Mouse (Mus musculus) limb, embryonic 11.5 days (tissue): ENCODE data around the gene Rbm15. TPM values are rescaled to one million over a fixed set of nuclear protein-coding genes. Genes with fewer than 3 reads are reported as not detected.

Source experiments
- ATAC-seq: fragments of 200-750 bp; cut with Nextera tagmentation; 2 replicates; pipeline ENCODE4 v1.8.0; 2017; ENCODE audit warnings: low read depth; ENCODE audit not compliant: insufficient number of reproducible peaks, low FRiP score, low TSS enrichment
- DNase-seq: peaks from one replicate; pipeline ENCODE4 v3.0.0-alpha.2; 2015; ENCODE audit warnings: low spot score
- H3K27ac ChIP-seq: fragments of 300-500 bp; sonication (generic); replicated peaks from 2 replicates; pipeline ENCODE4 v1.5.1; 2014; ENCODE audit warnings: low read depth, mild to moderate bottlenecking, low read length
- H3K27me3 ChIP-seq: fragments of 300-500 bp; sonication (generic); 2 replicates; pipeline ENCODE4 v1.6.1; 2014; ENCODE audit warnings: mild to moderate bottlenecking, low read length, mixed read lengths; ENCODE audit not compliant: control insufficient read depth, insufficient read depth
- H3K36me3 ChIP-seq: fragments of 300-500 bp; sonication (generic); 2 replicates; pipeline ENCODE4 v1.6.1; 2014; ENCODE audit warnings: mild to moderate bottlenecking, low read length, moderate library complexity, mixed read lengths; ENCODE audit not compliant: control insufficient read depth, insufficient read depth
- H3K4me1 ChIP-seq: fragments of 300-500 bp; sonication (generic); 2 replicates; pipeline ENCODE4 v1.6.1; 2014; ENCODE audit warnings: low read length, mixed read lengths; ENCODE audit not compliant: control insufficient read depth, insufficient read depth
- H3K4me2 ChIP-seq: fragments of 300-500 bp; sonication (generic); 2 replicates; pipeline ENCODE4 v1.6.1; 2014; ENCODE audit warnings: low read depth, mild to moderate bottlenecking, moderate library complexity; ENCODE audit not compliant: severe bottlenecking
- H3K4me3 ChIP-seq: fragments of 300-500 bp; sonication (generic); 2 replicates; pipeline ENCODE4 v1.5.1; 2014; ENCODE audit warnings: low read depth, low read length
- H3K9ac ChIP-seq: fragments of 300-500 bp; sonication (generic); 2 replicates; pipeline ENCODE4 v1.6.1; 2014; ENCODE audit warnings: mild to moderate bottlenecking, low read length
- H3K9me3 ChIP-seq: fragments of 300-500 bp; sonication (generic); 2 replicates; pipeline ENCODE4 v1.6.1; 2016; ENCODE audit warnings: low read length; ENCODE audit not compliant: control insufficient read depth
- WGBS: fragments of 180-500 bp; shearing (Covaris S2); extraction: QIAGEN DNeasy Blood & Tissue Kit; methylation state at CpG from one replicate; pipeline ENCODE4 v1.1.7; 2014; 5-methylcytosine and 5-hydroxymethylcytosine counted together
- polyA plus RNA-seq: library from polyadenylated mRNA; unstranded; fragments of >200 nt; fragmentation: Nextera tagmentation; extraction: Ambion mirVana; gene quantifications from 2 replicates; pipeline ENCODE4 v1.2.1, GENCODE M21; 2014

The Rbm15 gene
- polyA plus RNA-seq, 1 experiment from 2014 or later: 19.0 TPM

GRCm38 (mm10) chr3:107276626-107277025 is 56.8 kb downstream of the Rbm15 start:
- H3K9ac ChIP-seq: no peak overlapping the region
- ATAC-seq (no peak), DNase-seq (no peak)
- no peaks in the 10 kb centered on the region for H3K27me3 ChIP-seq
- no peaks in the 10 kb centered on the region for H3K9me3 ChIP-seq
- no peaks in the 10 kb centered on the region for H3K36me3 ChIP-seq
- no peak overlapping the region for H3K4me2 ChIP-seq
- no peak overlapping the region for H3K4me3 ChIP-seq
- H3K4me1 ChIP-seq: no peaks in the 10 kb centered on the region
- WGBS: 87% methylated on average over 3 of the region's 3 CpGs
- H3K27ac ChIP-seq: no peak overlapping the region

GRCm38 (mm10) chr3:107275996-107276395 is 57.5 kb downstream of the Rbm15 start:
- H3K36me3 ChIP-seq: no peaks in the 10 kb centered on the region
- H3K4me2 ChIP-seq: no peak overlapping the region
- H3K9ac ChIP-seq: no peak overlapping the region
- no peak overlapping the region for H3K4me3 ChIP-seq
- no peak for DNase-seq
- H3K9me3 ChIP-seq: no peaks in the 10 kb centered on the region
- 48% methylated on average over 4 of the region's 4 CpGs for WGBS
- H3K4me1 ChIP-seq: no peaks in the 10 kb centered on the region
- no peak overlapping the region for H3K27ac ChIP-seq
- ATAC-seq: no peak
- H3K27me3 ChIP-seq: no peaks in the 10 kb centered on the region

Other genes with a start within 250 kb of the Rbm15 start
- gene Kcna2, start 232.5 kb downstream of the Rbm15 start, polyA plus RNA-seq: not detected in 2 replicates
- gene Kcna10, start 150.6 kb downstream of the Rbm15 start, polyA plus RNA-seq: not detected in 2 replicates
- not detected in 2 replicates for gene Cym, start 111.9 kb downstream of the Rbm15 start, polyA plus RNA-seq
- gene A630076J17Rik, start 103.1 kb downstream of the Rbm15 start, polyA plus RNA-seq: not detected in 2 replicates
- gene Prok1, start 94.0 kb downstream of the Rbm15 start, polyA plus RNA-seq: 0.06 TPM in 1 of 2 replicates, not detected in the other
- 174 and 175 TPM in 2 replicates for gene Lamtor5, start 54.8 kb downstream of the Rbm15 start, polyA plus RNA-seq
- gene Slc16a4, start 42.4 kb downstream of the Rbm15 start, polyA plus RNA-seq: 4.5 and 5.1 TPM in 2 replicates
- 0.04 and 0.07 TPM in 2 replicates for gene Kcnc4, start 125.9 kb upstream of the Rbm15 start, polyA plus RNA-seq
- gene Slc6a17, start 184.3 kb upstream of the Rbm15 start, polyA plus RNA-seq: 3.1 and 4.3 TPM in 2 replicates
- 0.17 and 0.23 TPM in 2 replicates for gene Ubl4b, start 221.4 kb upstream of the Rbm15 start, polyA plus RNA-seq